Mouse (Mus musculus): ENCODE measurements at regions not wholly inside any gene's neighbourhood (a gene's known extent, or its start where the extent isn't known, plus 50 kb on each side); places are given as distances from the start of the nearest gene placed in this dataset.

DNA sequence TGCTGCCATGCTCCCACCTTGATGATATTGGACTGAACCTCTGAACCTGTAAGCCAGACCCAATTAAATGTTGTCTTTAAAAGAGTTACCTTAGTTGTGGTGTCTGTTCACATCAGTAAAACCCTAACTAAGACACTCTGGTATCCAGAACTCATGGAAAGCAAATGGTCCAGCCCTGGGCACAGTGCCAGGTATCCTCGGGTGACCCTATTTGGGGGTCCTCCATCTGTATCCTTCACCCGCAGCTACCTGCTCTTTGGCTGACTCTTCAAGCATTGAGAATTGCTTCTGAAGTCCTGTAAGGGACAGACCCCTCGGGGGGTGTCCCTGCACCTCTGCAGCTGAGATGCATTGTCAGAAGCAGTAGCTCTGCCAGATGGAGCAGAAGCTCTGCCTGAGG is 102.4 kb downstream of the Gadd45g start:
- no peak for TF ChIP-seq CTCF (IDR thresholded peaks at IDR 0.05; ENCODE audit: low read depth)
- TF ChIP-seq EP300 (optimal IDR thresholded peaks at IDR 0.05) = no peak
